Mouse (Mus musculus) neutrophil, adult 5-6 weeks (primary cell): Measurements from ENCODE around the gene Olfr522. TPM values are rescaled to one million over a fixed set of nuclear protein-coding genes. Genes with fewer than 3 reads are reported as not detected.

Experiments used
- ATAC-seq: fragments of 151-379, 151-347 bp; 2 replicates; pipeline ENCODE4 v1.8.0; 2017; ENCODE audit warnings: mild to moderate bottlenecking, moderate TSS enrichment; ENCODE audit not compliant: insufficient number of reproducible peaks, poor library complexity, low FRiP score, severe bottlenecking; ENCODE audit errors: extremely low read depth
- total RNA-seq: library from RNA; stranded (forward); fragments of 200-1000 nt; gene quantifications from 2 replicates; pipeline ENCODE4 v1.2.3, GENCODE M21; 2017

Olfr522 gene
- total RNA-seq, 1 experiment from 2014 or later, result not detected

DNA sequence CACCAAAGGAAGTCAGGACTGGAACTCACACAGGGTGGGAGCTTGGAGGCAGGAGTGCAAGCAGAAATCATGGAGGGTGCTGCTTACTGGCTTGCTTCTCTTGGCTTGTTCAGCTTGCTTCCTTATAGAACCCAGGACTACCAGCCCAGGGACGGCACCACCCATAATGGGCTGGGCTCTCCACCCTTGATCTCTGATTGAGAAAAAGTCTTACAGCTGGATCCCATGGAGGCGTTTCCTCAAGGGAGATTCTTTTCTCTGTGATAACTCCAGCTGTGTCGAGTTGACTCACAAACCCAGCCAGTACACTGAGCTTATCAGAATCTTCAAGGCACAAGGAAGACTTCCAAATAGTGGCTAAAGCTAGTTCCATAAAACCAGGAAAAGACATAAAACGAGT is 41.8 kb downstream of the Olfr522 start:
- ATAC-seq, result no peak

DNA sequence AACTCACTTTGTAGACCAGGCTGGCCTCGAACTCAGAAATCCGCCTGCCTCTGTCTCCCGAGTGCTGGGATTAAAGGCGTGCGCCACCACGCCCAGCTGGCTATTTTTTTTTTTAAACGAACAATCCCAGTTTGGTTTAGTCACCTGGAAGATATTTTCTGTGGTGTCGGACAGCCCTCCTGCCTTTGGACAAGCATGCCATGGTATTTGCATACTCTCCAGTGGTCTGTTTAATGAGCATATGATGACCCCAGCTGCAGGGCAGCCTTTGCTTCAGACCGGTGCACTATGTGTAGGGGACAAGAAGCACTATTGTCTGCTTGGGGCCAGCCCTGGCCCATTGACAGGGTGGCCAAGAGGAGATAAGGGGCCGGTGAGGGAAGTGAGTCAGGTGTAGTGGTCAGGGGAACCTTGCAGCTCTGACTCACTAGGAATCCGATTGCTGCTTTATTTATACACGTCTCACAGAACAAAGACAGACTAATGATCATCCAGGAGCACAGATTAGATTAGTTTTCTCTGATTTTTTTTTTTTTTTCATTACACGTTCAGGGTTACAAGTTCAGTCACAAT is 43.1 kb downstream of the Olfr522 start:
- ATAC-seq, result no peak

DNA sequence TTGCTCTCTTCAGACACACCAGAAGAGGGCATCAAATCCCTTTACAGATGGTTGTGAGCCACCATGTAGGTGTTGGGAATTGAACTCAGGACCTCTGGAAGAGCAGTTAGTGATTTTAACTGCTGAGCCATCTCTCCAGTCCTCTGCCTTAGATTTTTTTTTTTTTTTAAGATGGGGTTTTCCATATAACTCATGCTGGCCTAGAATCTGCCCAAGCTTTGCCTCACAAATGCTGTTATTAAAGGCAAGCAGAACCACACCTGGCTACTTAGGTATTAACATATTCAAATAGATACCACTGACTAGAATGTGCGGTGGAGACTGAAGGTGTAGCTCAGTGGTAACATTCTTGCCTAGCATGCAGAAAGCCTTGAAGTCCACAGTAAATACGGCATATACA is 44.1 kb downstream of the Olfr522 start:
- no peak for ATAC-seq

DNA sequence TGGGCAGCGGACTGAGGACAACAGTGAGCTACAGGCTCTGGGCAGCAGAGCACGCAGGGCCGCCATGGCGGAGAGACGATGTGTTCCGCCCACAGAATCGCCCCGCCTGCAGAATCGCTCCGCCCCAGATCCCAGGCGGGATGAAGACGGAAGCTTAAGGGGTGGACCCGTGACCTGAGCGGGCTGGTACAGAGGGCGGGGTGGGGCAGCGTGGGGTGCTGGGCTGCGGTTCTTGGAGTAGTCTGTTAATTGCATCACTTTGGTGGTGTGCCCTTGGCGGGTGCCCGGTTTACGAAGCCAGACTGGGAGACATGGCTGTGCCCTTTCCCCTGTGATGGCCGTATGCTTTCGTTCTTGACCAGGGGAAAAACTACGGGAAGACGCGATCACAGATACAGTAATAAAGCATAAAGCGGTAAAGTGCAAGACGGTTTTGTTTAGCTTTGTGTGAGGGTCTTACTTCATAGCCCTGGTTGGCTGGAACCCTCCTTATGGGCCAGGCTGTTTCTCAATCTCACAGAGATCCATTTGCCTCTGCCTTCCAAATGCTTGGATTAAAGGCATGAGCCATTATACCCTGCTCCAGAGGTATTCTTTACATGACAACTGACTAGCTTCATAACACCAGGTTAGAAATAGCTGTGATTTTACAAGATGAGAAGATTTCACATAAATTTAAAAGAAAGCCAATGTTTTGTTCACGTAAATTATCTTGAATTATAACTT is 48.1 kb downstream of the Olfr522 start, which contains the start of gene Echs1:
Gene Echs1 (minus strand): TSS at position 148 of the 726 bp plus-strand sequence.
- peak; percentile 98 for ATAC-seq

DNA sequence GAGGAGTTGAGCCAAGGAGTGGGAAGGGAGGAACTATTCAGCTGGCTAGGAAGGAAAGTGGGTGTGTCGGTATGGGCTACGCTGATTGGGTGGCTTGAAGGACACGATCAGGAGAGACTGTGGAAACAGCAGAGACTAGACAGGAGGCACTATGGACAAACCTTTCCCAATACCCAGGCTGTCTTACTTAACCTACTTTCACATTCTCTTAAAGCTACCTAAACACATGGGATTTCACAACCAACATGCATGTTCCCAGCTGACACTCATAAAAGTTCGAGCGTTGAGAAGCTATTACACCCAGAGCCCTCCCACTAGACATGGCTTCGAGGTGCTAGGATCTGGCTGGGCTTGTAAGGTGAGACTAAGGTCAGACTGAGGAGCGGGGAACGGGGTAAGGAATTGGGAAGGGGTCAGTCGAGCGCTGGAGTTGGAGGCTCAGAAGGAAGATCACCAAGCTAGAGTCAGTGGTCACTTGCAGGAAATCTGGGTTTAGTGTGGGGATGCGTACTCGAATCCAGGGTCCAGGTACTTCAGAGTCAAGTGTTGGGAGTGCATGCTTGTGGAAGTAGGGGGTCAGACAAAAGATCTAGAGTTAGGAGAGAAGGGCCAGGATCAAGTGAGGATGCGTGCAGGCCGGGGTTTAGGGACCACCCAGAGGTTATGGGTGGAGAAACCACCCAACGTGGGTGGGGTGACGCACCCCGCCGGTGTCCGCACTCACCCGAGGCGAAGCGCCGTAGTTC is 48.8 kb downstream of the Olfr522 start, which contains the start of gene Paox:
Gene Paox (plus strand): TSS at position 217 of the 746 bp plus-strand sequence.
- ATAC-seq, result no peak

DNA sequence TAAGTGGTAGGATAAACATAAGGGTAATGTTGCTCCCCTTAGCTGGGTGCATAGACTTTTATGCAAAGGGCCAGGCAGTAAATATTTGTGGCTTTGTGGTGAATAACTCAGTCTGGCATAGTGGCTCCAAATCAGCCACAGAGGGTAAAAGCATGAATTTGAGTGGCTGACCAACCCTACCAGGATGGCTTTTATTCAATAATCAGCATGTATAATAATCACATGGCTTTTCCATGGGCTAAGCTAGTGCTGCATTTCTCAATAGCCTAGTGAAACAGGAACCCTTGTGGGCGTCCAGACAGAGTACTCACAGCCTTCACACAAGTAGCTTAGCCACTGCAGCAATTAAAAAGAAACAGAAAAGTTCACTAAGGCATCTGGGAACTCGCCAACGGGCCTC is 52.6 kb downstream of the Olfr522 start:
- no peak for ATAC-seq

Other genes starting within 250 kb of the Olfr522 start
- gene Utf1, start 221.0 kb downstream of the Olfr522 start, total RNA-seq, result not detected in 2 replicates
- gene 6430531B16Rik, start 186.0 kb downstream of the Olfr522 start, total RNA-seq, result 2.2 TPM in 2 replicates
- gene Adam8, start 172.2 kb downstream of the Olfr522 start, total RNA-seq, result 217 and 224 TPM in 2 replicates
- 22.7 and 27.9 TPM in 2 replicates for gene Zfp511, start 128.4 kb downstream of the Olfr522 start, total RNA-seq
- 15.6 and 16.8 TPM in 2 replicates for gene Tubgcp2, start 128.1 kb downstream of the Olfr522 start, total RNA-seq
- not detected in 2 replicates for gene Msx3, start 115.7 kb downstream of the Olfr522 start, total RNA-seq
- gene Caly, start 82.2 kb downstream of the Olfr522 start, total RNA-seq, result not detected in 2 replicates
- gene Prap1, start 71.4 kb downstream of the Olfr522 start, total RNA-seq, result not detected in 2 replicates
- 1.9 TPM in 1 of 2 replicates, not detected in the other for gene Fuom, start 62.3 kb downstream of the Olfr522 start, total RNA-seq
- gene Paox, start 49.0 kb downstream of the Olfr522 start, total RNA-seq, result 2.2 and 4.9 TPM in 2 replicates
- gene Echs1, start 48.3 kb downstream of the Olfr522 start, total RNA-seq, result 20.0 and 45.2 TPM in 2 replicates
- 5.0 and 13.8 TPM in 2 replicates for gene Mtg1, start 27.2 kb downstream of the Olfr522 start, total RNA-seq
- not detected in 2 replicates for gene Sprn, start 9.9 kb downstream of the Olfr522 start, total RNA-seq
- gene Olfr523, start 8.5 kb upstream of the Olfr522 start, total RNA-seq, result 0.23 TPM in 1 of 2 replicates, not detected in the other
- gene Olfr524, start 41.2 kb upstream of the Olfr522 start, total RNA-seq, result not detected in 2 replicates
- gene Cd163l1, start 53.5 kb upstream of the Olfr522 start, total RNA-seq, result 0.47 and 1.6 TPM in 2 replicates
- 4.4 and 4.7 TPM in 2 replicates for gene 5830411N06Rik, start 82.5 kb upstream of the Olfr522 start, total RNA-seq
- gene Olfr525, start 156.1 kb upstream of the Olfr522 start, total RNA-seq, result not detected in 2 replicates
- 0.37 TPM in 1 of 2 replicates, not detected in the other for gene Olfr527, start 169.3 kb upstream of the Olfr522 start, total RNA-seq
- gene Olfr60, start 196.9 kb upstream of the Olfr522 start, total RNA-seq, result not detected in 2 replicates
- not detected in 2 replicates for gene Olfr530, start 211.6 kb upstream of the Olfr522 start, total RNA-seq
- gene Olfr531, start 238.2 kb upstream of the Olfr522 start, total RNA-seq, result not detected in 2 replicates